Mouse (Mus musculus): ENCODE results near the gene Ehd4. TPM values are rescaled to one million over a fixed set of nuclear protein-coding genes. Genes with fewer than 3 reads are reported as not detected.

Gene Ehd4
- polyA plus RNA-seq, 1 experiment, result 24.4 TPM

DNA sequence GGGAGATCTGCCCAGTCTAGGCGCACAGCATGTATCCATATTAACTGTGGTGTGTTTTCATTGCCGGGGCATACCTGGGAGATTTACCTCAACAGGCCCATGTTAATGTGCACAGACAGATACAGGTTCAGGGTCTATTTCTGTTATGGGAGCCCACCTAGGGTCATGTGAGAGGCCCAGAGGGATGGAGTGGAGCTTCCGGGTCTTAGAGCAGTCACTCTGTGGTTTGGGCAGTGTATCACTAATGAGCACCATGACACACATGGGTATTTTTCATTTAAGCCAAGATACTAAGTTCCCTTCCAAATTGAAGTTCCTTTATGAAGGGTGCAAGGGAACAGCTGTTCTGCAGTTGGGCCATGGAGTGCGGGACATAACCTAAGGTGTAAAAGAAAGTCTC lies 59.2 kb downstream of the Ehd4 start:
- H3K27ac ChIP-seq (ENCODE audit: insufficient read depth, low read length), result no peak overlapping the region
- peaks cover 2% of the 10 kb centered on the region for H3K4me1 ChIP-seq (ENCODE audit: control insufficient read depth, insufficient read depth, low read length)
- H3K9me3 ChIP-seq (replicated peaks; ENCODE audit: control insufficient read depth, insufficient read depth, low read length, poor library complexity, severe bottlenecking), result no peaks in the 10 kb centered on the region
- H3K36me3 ChIP-seq (ENCODE audit: control insufficient read depth, insufficient read depth, low read length, poor library complexity, severe bottlenecking), result no peaks in the 10 kb centered on the region
- no peak overlapping the region for H3K9ac ChIP-seq (ENCODE audit: low read depth, poor library complexity, severe bottlenecking)
- TF ChIP-seq CTCF (IDR thresholded peaks at IDR 0.05; ENCODE audit: low read depth, low read length) (no peak), EP300 (IDR thresholded peaks at IDR 0.05; ENCODE audit: insufficient read depth, low read depth, low read length) (no peak), POLR2A (IDR thresholded peaks at IDR 0.05; ENCODE audit: insufficient read depth, low read length) (no peak)
- H3K4me3 ChIP-seq (ENCODE audit: low read depth, low read length), result no peak overlapping the region
- no peaks in the 10 kb centered on the region for H3K27me3 ChIP-seq (ENCODE audit: control insufficient read depth, insufficient read depth, low read length, poor library complexity, severe bottlenecking)

DNA sequence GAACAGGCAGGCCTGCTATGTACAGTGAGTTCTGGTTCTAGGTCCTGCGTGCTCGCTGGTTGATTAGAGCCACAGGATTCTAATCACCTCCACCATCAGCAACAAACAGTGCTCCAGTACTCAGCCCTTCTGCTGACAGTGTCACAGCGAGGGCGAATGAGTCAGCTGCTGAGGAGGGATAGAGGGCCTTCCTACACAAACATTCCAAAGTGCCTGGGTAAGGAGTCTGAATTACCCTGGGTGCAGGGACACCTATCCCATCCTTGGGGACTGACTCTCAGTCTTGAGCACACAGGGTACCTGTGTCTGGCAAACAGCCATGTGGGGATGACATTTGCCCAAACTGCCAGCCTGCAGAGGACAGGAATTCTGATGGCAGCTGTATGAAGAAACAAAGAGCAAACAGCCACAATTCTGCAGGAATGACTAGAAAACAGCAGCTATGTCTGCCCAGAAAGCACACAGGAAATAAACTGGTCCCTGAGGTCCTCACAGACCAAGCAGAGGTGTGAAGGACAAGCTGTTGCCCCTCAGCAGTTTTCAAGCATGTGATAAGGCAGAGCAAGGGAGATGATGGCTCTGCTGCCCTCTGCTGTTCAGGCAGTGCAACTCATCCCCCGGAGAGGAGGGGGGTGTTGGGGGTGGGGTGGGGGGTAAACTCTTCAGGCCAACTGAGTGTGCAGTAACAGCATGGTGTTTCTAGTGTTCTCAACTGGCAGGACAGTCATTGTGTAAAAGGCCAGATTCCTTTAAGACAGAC lies 60.6 kb downstream of the Ehd4 start:
- TF ChIP-seq EP300 (IDR thresholded peaks at IDR 0.05; ENCODE audit: insufficient read depth, low read depth, low read length), result no peak
- TF ChIP-seq POLR2A (IDR thresholded peaks at IDR 0.05; ENCODE audit: insufficient read depth, low read length), result no peak
- peak; percentile 80 for TF ChIP-seq CTCF (IDR thresholded peaks at IDR 0.05; ENCODE audit: low read depth, low read length)
- Histone ChIP-seq H3K4me1 (ENCODE audit: control insufficient read depth, insufficient read depth, low read length) (peaks cover 2% of the 10 kb centered on the region), H3K9ac (ENCODE audit: low read depth, poor library complexity, severe bottlenecking) (no peak overlapping the region), H3K36me3 (ENCODE audit: control insufficient read depth, insufficient read depth, low read length, poor library complexity, severe bottlenecking) (no peaks in the 10 kb centered on the region), H3K4me3 (ENCODE audit: low read depth, low read length) (no peak overlapping the region), H3K27me3 (ENCODE audit: control insufficient read depth, insufficient read depth, low read length, poor library complexity, severe bottlenecking) (no peaks in the 10 kb centered on the region), H3K9me3 (replicated peaks; ENCODE audit: control insufficient read depth, insufficient read depth, low read length, poor library complexity, severe bottlenecking) (no peaks in the 10 kb centered on the region), H3K27ac (ENCODE audit: insufficient read depth, low read length) (no peak overlapping the region)

DNA sequence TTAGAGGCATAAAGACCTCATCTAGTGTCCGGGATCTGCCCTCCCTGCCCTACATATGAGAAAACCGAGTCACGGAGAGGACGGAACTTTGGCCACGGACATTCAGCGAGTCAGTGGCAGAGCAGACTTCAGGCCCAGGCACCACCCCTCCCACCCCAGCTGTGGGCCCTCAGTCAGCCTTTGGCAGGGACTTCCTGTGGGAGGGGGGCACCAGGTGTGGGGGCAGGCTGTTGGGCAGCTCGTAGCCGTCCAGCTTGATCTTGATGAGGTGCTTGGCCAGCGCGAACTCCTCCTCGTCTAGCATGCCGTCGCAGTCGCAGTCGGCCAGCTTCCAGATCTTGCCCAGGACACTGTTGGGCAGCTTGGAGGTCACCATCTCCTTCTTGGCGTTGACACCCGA lies 63.4 kb downstream of the Ehd4 start:
- Histone ChIP-seq H3K9ac (ENCODE audit: low read depth, poor library complexity, severe bottlenecking) (no peak overlapping the region), H3K4me3 (ENCODE audit: low read depth, low read length) (no peak overlapping the region), H3K4me1 (ENCODE audit: control insufficient read depth, insufficient read depth, low read length) (no peaks in the 10 kb centered on the region), H3K27ac (ENCODE audit: insufficient read depth, low read length) (no peak overlapping the region), H3K9me3 (replicated peaks; ENCODE audit: control insufficient read depth, insufficient read depth, low read length, poor library complexity, severe bottlenecking) (no peaks in the 10 kb centered on the region), H3K36me3 (ENCODE audit: control insufficient read depth, insufficient read depth, low read length, poor library complexity, severe bottlenecking) (no peaks in the 10 kb centered on the region), H3K27me3 (ENCODE audit: control insufficient read depth, insufficient read depth, low read length, poor library complexity, severe bottlenecking) (no peaks in the 10 kb centered on the region)
- TF ChIP-seq POLR2A (IDR thresholded peaks at IDR 0.05; ENCODE audit: insufficient read depth, low read length) (no peak), EP300 (IDR thresholded peaks at IDR 0.05; ENCODE audit: insufficient read depth, low read depth, low read length) (no peak), CTCF (IDR thresholded peaks at IDR 0.05; ENCODE audit: low read depth, low read length) (no peak)

DNA sequence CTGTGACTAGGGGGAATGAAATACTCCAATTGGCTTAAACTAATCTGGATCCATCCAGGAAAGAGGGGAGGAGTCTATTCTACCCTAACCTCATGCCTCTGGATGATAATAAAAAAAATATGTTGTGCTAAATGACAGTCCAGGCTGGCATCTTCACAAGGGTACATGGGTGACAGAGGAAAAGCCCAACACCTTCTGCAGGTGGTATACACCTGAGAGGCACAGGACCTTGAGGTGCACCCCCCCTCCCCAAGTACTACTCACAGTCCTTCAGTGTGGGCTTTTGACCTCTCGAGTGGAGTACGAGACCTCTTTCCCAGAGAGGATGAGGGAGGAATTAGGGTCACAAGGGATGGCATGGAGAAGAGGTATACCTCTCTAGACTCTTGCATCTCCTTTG lies 66.5 kb downstream of the Ehd4 start:
- Histone ChIP-seq H3K4me3 (ENCODE audit: low read depth, low read length) (no peak overlapping the region), H3K27ac (ENCODE audit: insufficient read depth, low read length) (no peak overlapping the region), H3K27me3 (ENCODE audit: control insufficient read depth, insufficient read depth, low read length, poor library complexity, severe bottlenecking) (no peaks in the 10 kb centered on the region), H3K9ac (ENCODE audit: low read depth, poor library complexity, severe bottlenecking) (no peak overlapping the region), H3K36me3 (ENCODE audit: control insufficient read depth, insufficient read depth, low read length, poor library complexity, severe bottlenecking) (no peaks in the 10 kb centered on the region), H3K9me3 (replicated peaks; ENCODE audit: control insufficient read depth, insufficient read depth, low read length, poor library complexity, severe bottlenecking) (no peaks in the 10 kb centered on the region), H3K4me1 (ENCODE audit: control insufficient read depth, insufficient read depth, low read length) (no peaks in the 10 kb centered on the region)
- no peak for TF ChIP-seq POLR2A (IDR thresholded peaks at IDR 0.05; ENCODE audit: insufficient read depth, low read length)
- no peak for TF ChIP-seq EP300 (IDR thresholded peaks at IDR 0.05; ENCODE audit: insufficient read depth, low read depth, low read length)
- TF ChIP-seq CTCF (IDR thresholded peaks at IDR 0.05; ENCODE audit: low read depth, low read length), result no peak

DNA sequence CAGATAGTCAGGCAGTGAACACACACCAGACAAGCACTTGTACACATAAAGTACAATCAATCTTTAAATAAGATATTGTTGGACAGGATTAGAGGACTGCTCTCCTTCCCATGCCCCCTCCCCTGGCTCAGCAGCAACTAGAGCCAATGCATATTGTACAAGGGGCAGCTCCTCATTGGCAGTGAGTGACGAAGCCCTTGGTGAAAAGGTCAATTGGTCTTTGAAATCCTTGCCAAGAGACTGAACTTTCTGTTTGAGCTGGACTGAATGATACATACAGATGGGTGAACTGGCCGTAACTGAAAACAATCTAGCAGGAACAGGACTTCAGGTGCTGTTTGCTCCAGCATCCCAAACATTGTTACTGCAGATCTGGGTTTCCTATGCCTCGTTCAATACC lies 67.0 kb downstream of the Ehd4 start:
- Histone ChIP-seq H3K4me3 (ENCODE audit: low read depth, low read length) (no peak overlapping the region), H3K27me3 (ENCODE audit: control insufficient read depth, insufficient read depth, low read length, poor library complexity, severe bottlenecking) (no peaks in the 10 kb centered on the region), H3K27ac (ENCODE audit: insufficient read depth, low read length) (no peak overlapping the region), H3K9ac (ENCODE audit: low read depth, poor library complexity, severe bottlenecking) (no peak overlapping the region), H3K9me3 (replicated peaks; ENCODE audit: control insufficient read depth, insufficient read depth, low read length, poor library complexity, severe bottlenecking) (no peaks in the 10 kb centered on the region), H3K4me1 (ENCODE audit: control insufficient read depth, insufficient read depth, low read length) (no peaks in the 10 kb centered on the region), H3K36me3 (ENCODE audit: control insufficient read depth, insufficient read depth, low read length, poor library complexity, severe bottlenecking) (no peaks in the 10 kb centered on the region)
- TF ChIP-seq POLR2A (IDR thresholded peaks at IDR 0.05; ENCODE audit: insufficient read depth, low read length), result no peak

DNA sequence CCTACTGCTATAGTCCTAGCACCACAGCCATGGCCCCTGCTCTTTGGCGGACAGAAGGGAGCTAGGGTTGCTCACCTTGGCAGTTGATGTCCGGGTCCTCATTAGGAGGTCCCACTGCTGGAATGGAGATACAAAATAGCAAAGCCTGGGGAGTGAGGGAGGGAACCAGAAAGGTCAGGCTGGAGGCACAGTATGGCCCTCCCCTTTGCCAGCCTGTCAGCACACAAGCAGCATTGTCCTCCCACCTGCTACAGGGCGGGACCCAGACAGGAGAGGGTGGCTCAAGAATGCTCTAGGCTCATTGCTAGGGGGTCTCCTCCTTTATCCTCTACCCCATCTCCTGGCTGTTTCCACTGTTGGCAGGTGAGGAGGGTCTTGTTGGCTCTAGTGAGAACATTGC lies 68.4 kb downstream of the Ehd4 start:
- no peak for TF ChIP-seq EP300 (IDR thresholded peaks at IDR 0.05; ENCODE audit: insufficient read depth, low read depth, low read length)
- TF ChIP-seq CTCF (IDR thresholded peaks at IDR 0.05; ENCODE audit: low read depth, low read length), result no peak
- TF ChIP-seq POLR2A (IDR thresholded peaks at IDR 0.05; ENCODE audit: insufficient read depth, low read length), result no peak
- H3K27ac ChIP-seq (ENCODE audit: insufficient read depth, low read length), result no peak overlapping the region
- H3K4me1 ChIP-seq (ENCODE audit: control insufficient read depth, insufficient read depth, low read length), result no peaks in the 10 kb centered on the region
- no peaks in the 10 kb centered on the region for H3K27me3 ChIP-seq (ENCODE audit: control insufficient read depth, insufficient read depth, low read length, poor library complexity, severe bottlenecking)
- no peak overlapping the region for H3K4me3 ChIP-seq (ENCODE audit: low read depth, low read length)
- no peak overlapping the region for H3K9ac ChIP-seq (ENCODE audit: low read depth, poor library complexity, severe bottlenecking)
- no peaks in the 10 kb centered on the region for H3K36me3 ChIP-seq (ENCODE audit: control insufficient read depth, insufficient read depth, low read length, poor library complexity, severe bottlenecking)
- no peaks in the 10 kb centered on the region for H3K9me3 ChIP-seq (replicated peaks; ENCODE audit: control insufficient read depth, insufficient read depth, low read length, poor library complexity, severe bottlenecking)

All from ES-Bruce4 (cell line).